Mouse (Mus musculus) lung, postnatal 0 days (tissue): ENCODE data around the gene Bad.

Experiments
- CTCF ChIP-seq: IDR thresholded peaks from 2 replicates; pipeline ENCODE4 v1.5.1; 2016; ENCODE audit warnings: antibody characterized with exemption, mild to moderate bottlenecking
- EP300 ChIP-seq: IDR thresholded peaks from 2 replicates; pipeline ENCODE4 v1.6.1; 2016; ENCODE audit warnings: antibody characterized with exemption, mild to moderate bottlenecking, control low read depth

- TF ChIP-seq CTCF = peak; percentile 55
- TF ChIP-seq EP300 = no peak
Measured at GRCm38 (mm10) chr19:6936299-6936698, 5.4 kb upstream of the Bad start.
